Mouse (Mus musculus) adrenal gland, adult 2 months (tissue): ENCODE results near the gene Gpank1. TPM values are rescaled to one million over a fixed set of nuclear protein-coding genes. Genes with fewer than 3 reads are reported as not detected.
A peak's percentile ranks its signal among the peaks of the same experiment; 100 is the strongest.

Source experiments
- DNase-seq: peaks from one replicate; pipeline ENCODE4 v3.0.0; 2021
- long read RNA-seq: library from polyadenylated mRNA; stranded (forward); transcript quantifications from one replicate; pipeline ENCODE4 v2.0.0, GENCODE M21; 2021
- polyA plus RNA-seq: library from polyadenylated mRNA; depleted of rRNA; stranded (reverse); fragments of >200 nt; gene quantifications from 2 replicates; pipeline ENCODE4 v1.2.3, GENCODE M21; 2012; rRNA removed
- total RNA-seq, 2 experiments: library from RNA; stranded (reverse); gene quantifications; 2 replicates each; pipeline ENCODE4 v1.2.3; 2021

The Gpank1 gene
- total RNA-seq (10 to 100 TPM; 12.4 to 12.8 TPM), polyA plus RNA-seq (13.3 and 15.8 TPM in 2 replicates)
- long read RNA-seq, transcript Gpank1-202 (3 exons, 1,518 nt), result major isoform, 6 of 12 reads
- long read RNA-seq, partial matches to known transcripts, result 0 of 12 reads
- long read RNA-seq, other reads (novel, unspliced or antisense), result 4 of 12 reads

DNA sequence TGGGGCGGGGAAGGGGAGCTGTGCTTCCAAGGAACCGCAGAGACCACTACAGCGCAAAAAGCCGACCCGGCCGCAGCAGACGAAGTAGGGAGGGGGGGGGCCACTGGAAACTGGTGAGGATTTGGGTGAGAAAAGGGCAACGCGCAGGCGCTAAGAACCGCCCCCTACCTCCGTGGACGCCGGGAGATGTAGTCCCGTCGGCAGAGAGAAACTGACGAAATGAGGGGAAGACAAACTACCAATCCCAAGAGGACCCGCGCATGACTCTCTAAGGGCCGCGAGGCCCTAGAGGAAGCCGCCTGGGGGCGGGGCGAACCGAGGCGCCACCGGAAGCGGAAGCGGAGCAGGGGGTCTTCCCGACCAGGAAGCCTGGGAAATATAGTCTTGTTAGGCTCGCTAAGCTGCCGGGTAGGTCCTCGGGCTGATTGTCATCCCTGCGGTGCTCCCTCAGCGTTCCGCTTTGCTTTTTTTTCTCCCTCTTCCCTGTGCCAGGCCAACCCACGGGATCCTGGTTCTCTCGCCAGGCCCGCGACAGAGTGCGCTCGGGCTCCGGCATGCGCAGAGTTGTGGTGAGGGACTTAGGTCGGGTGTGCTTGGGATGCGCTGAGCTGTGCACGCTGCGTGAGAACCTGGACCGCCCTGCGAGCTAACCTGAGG lies at the start of gene Gpank1:
Gpank1 (plus strand) TSS at position 313 of the 657 bp plus-strand sequence.
- DNase-seq, result peak; percentile 99

DNA sequence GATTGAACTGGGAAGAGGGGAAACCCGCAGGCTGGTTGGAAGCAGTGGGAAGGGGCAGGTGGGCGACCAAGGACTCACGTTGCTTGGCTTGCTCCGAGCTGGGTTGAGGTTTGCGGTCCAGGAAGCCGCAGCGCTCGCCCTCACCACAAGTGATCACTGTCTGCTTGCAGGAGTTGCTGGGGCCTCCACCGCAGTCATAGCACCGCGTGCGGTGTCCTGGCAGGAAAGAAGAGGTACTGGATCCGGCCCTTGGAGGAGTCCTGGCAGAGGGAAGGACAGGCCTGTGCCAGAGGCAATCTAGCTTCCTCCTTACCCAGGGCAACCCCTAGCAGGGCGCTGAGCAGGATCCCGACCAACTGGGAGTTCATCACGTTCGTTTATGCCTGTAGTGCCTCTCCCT lies 47.2 kb upstream of the Gpank1 start:
- DNase-seq, result no peak

DNA sequence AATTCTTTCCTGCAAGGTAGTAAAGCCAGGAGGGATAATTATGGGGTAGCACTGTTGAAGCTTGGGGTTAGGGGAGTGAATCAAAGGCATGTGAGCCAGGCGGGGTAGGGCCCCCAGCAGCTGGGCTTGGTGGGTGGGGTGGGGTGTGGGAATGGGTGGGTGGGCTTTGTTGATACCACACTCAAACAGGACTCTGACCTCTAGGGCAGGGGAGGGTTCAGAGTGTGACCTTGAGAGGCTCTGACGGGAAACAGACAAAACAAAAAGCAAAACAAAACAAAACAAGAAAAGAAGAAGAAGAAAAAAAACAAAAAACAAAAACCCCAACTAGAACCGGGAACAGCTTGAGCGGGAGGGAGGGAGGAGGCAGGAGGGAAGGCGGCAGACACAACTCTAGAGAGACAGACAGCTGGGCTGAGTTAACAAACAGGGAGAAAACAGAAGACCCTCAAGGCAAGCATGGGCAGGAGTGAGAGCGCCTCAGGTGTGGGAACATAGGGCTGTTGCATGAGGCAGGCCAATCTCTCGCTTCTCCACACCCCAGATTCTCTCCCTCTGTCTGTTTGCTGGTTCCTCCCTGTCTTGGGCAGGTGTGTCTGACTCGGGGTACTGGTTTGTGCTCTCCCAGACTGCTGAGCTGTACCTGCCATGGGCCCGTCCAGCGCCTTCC lies 44.6 kb upstream of the Gpank1 start, which contains the start of gene Ly6g6e:
Ly6g6e (plus strand) TSS at position 396 of the 670 bp plus-strand sequence.
- DNase-seq, result no peak

DNA sequence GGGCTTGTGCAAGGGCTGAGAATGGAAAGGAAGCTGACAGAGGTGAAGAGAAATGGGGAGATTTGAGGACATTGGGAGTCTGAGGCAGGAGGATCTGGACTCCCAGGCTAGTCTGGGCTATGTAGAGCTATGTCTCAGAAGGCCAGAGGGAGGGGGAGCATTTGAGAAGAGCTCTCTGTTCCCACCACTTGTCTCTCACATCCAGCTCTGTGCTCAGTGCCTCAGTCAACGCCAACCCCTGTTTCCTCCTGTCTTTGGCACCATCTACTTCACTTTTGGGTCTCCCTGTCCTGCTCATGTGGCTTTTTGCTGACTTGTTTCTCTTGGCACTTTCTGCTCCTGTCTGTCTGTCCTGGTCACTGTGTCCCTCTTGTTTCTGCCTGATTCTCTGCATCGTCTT lies 44.0 kb upstream of the Gpank1 start:
- no peak for DNase-seq

DNA sequence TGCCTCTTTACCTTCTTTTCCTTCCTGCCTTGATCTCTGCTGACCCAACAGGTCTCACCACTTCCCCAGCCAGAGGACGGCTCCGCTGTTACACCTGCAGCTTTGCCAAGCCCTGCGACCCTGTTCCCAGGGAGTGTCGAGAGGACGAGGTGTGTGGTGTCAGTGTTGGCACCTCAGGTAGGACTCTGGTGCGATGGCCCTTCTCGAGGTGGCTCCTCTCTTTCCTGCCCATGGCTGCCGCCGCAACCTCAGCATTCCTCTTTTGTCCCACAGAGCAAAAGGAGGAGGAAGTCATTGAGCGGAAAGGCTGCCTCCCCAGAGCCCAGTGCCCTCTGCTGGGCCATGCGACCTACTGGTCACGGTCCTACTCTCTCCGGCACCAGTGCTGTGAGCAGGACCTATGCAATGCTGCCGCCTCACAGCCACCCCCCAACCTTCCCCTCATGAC lies 43.4 kb upstream of the Gpank1 start, which contains the start of gene Ly6g6d:
Ly6g6d (minus strand) TSS at position 280 of the 448 bp plus-strand sequence.
- DNase-seq, result no peak

DNA sequence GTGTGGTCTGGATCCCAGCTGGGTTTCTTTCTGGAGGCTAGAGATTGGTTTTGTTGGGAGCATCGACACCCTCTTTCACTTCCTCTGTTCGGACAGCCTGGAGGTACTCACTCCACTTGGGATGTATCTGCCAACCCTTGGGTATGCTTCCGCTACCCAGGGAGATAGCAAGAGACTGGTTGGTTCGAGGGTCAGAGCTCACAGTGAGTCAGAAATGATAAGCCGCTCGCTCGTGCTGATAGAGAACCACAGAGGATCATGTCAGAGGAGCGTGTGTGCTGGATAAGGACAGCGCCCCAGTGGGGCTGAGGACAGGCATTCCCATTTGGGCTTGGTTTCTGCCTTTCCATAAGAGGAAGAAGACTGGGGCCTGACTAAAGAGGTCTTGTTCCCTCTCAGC lies 41.5 kb upstream of the Gpank1 start:
- DNase-seq, result no peak

- DNase-seq, result no peak
Measured at GRCm38 (mm10) chr17:35080248-35080647, 41.0 kb upstream of the Gpank1 start.

GRCm38 (mm10) chr17:35080710-35081109 lies 40.5 kb upstream of the Gpank1 start:
- no peak for DNase-seq

GRCm38 (mm10) chr17:35082841-35083576 lies 38.2 kb upstream of the Gpank1 start:
- DNase-seq, result no peak

DNA sequence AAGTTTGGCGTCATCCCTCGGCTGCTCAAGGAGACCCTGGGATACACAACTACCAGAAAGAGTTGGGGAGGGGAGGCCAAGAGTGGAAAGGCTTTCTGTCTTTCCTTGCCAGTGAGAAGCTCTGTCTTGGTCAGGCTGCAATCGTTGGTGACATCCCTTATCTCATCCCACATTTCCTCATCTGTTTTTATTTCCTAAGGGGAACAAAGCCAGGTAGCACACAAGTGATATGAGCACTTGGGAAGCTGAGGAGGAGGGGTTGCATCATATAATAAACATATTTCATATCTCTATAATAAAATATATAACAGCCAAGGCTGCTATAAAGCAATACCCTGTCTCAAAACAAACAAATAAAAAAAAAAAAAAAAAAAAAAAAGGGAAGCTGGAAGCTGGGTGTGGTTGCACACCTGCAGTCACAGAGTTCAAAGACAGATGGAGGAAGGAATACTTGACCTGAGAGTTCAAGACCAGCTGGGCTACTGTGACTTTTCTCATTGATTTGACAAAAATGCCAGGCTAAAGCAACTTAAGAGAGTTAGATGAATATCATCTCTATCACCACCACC lies 37.2 kb upstream of the Gpank1 start:
- DNase-seq, result no peak

DNA sequence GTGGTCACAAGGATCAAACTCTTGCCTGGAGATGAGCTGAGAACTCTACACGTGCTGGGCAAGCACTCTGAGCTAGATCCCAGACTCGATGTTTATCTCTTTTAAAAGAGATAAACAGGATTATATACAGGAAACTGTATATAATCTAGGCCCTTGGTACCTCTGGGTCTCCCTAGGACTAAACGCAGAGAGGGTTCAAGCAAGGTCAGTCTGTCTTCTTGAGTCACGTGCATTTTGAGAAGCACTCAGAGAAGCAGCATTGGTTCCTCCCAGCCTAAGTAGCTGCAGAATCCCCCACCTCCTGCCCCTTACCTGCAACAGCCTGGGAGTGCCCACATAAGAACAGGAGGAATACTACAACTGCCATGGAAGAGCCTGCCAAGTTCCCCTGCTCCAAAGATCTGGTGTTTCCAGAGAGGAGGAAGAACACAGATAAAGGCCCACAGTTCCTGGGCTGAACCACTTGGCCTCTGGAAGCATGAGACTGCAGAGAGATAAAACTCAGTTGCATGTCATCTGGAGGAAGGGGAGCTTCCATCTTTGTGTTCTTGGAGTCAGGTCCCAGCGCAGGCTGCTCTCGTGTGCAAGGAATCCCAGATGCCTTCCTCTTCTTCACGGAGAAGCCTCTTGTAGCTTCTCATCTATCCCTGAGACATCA lies 35.9 kb upstream of the Gpank1 start, which contains the start of gene Ly6g6f:
Ly6g6f (minus strand) TSS at position 403 of the 658 bp plus-strand sequence.
- no peak for DNase-seq

- DNase-seq, result no peak
Measured at GRCm38 (mm10) chr17:35088151-35088550, 33.1 kb upstream of the Gpank1 start.

DNA sequence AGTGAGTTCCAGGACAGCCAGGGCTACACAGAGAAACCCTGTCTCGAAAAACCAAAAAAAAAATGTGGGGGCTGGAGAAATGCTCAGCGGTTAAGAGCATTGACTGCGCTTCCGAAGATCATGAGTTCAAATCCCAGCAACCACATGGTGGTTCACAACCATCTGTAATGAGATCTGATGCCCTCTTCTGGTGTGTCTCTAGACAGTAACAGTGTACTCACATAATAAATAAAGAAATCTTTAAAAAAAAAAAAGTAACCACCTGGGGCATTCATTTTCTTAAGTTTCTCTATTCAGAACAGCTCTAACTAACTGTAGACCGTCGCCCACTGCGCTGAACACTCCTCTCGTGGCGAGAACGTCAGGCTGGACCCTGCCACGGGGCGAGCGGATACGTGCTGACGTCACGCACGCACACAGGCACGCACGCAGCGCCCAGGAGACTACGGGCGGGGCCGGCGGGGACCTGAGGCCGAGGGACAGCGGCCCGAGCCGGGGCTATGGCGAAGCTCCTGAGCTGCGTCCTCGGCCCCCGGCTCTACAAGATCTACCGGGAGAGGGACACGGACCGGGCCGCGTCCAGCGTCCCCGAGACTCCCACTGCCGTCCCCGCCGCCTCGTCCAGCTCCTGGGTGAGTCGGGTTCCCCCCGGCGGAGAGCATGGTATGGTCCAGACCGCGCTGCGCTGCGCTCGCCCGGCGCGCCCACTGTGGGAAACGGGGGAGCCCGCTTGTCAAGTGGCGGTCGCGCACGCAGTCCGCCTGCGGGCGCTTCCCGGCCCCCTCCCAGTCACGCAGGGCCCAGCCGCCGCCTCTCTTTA lies 32.2 kb upstream of the Gpank1 start, which contains the start of gene Abhd16a:
Abhd16a (plus strand) TSS at position 439 of the 820 bp plus-strand sequence.
- DNase-seq, result peak; percentile 96

DNA sequence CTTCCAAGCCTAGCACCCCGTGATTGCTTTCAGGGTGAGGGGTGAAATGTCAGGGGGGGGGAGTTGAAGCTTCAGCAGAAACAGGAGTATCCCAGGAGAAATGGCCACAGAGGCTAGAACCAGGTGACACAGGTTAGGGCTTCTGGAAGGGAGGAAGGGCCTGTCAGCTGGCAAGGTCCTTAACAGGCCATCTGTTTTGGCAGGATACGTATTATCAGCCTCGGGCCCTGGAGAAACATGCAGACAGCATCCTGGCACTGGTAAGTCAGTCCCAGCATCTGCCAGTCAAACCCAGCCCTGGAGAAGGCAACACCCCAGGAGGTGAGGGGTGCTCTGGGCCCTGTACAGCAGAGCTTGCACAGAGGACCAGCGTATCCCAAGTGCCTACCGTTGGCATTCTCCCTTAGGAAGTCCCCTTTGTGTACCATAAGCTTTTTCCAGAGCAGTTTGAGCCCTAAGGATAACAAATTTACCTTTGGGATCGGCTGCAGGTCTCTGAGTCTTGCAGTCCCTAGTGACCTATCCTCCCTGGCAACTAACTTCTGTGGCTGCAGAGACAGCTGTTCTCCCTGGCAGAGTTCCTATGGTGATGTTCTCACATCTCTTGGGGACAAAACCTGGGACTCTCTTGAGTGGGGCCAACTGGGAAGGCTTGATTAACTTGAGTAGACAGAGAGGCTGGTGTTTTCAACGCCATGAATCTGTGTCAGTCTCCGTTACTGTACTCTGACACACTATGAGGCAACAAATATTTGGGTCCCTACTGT lies 30.9 kb upstream of the Gpank1 start:
- DNase-seq, result peak; percentile 40

DNA sequence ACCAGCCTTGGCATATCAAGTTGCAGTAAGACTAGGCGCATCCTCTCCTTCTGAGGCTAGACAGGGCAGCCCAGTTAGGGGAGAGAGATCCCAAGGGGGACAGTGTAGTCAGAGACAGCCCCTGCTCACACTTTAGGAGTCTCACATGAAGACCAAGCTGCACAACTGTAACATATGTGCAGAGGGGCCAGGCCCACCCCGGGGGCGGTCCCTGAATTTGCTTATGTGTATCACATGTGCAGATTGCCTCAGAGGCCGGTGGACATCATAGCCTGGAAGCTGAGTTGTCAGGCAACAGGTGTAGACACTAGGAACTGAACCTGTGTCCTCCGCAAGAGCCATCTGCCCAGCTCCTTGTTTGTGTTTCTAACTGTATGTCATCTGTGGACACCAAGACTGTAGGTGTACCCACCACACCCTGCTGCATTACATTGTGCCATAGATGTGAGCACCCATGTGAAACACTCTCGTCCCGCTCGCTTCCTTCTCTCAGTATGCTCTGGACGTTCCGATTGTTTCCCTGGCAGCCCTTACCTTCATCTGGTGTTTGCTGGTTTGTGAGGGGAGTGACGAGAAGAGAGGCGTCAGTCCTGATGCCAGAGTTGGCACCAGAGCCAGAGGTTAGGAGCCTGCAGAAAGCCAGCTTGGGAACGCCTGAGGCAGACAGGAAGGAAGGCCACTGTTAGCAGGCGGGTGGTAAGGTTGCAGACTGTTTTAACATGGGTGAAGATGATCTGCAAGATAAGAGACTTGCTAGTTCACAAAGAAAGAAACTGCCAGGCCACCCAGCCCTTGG lies 28.7 kb upstream of the Gpank1 start:
- DNase-seq, result no peak

DNA sequence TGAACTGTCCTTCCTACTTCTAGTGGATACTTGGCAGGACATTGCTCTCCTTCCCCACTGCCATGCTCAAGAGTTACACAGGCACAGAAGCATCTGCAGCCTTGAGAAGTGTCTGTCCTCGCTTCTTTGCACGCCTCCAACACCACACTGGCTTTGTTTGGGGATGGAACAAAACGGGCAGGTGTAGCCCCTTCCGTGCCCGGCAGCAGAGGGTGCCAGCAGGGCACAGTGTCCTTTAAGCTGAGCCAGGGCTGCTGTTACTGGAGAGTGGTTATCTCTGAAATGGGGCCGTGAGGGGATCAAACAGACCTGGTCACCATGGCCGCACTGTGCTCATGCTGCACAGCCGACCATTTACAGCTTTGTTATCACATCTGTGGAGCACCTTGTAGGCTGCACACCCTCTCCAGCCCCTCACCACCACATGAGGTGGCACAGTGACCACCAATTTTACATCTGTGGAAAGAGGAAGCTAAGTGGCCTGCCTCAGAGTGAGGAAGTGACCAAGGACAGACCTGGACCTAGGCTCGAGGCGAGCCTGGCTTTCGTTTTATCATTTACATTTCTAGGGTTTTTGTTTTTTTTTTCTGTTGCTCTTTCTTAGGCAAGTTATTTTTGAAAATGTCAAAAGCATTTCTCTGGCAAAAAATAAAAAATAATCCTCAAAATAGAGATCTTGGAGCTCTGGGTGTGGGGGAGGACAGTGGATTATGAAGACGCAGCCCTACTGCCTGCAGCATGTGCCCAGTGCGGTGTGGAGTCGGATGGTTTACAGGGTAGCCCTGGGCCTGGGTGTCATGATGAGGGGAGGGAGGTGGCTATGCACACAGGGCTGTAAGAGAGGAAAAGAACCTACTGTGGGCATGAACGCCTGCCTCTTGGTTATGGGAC lies 26.5 kb upstream of the Gpank1 start:
- DNase-seq, result no peak

DNA sequence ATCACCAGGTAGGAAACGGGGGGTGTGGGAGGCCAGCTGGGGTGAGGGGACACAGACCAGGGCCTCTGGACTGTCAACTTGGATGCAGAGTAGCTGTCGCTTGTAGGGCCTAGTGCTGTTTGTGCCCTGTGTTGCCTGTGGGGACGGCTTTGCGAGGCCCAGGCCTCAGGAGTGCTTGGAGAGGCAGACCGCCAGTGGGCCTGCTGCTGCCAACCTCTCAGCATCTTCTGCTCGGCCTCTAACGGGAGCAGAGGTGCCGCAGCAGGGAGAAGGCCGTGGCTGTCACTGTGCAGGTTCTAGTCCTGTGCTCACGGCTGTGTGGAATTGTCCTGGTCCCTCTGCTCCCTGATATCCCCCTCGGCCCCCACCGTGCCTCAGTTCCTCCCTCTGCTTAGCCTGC lies 24.7 kb upstream of the Gpank1 start:
- no peak for DNase-seq

GRCm38 (mm10) chr17:35097164-35097655 lies 24.0 kb upstream of the Gpank1 start:
- no peak for DNase-seq
